Mouse (Mus musculus) heart, embryonic 12.5 days (tissue): ENCODE measurements around the gene Rin1. TPM values are rescaled to one million over a fixed set of nuclear protein-coding genes. Genes with fewer than 3 reads are reported as not detected.
"Not testable (repeated sequence)": the region's sequence is repeated elsewhere in the genome, so short reads cannot be mapped to it uniquely, and the experiment has no call there.

Experiments used
- ATAC-seq: fragments of 200-750 bp; cut with Nextera tagmentation; 2 replicates; pipeline ENCODE4 v1.8.0; 2017; ENCODE audit warnings: moderate TSS enrichment, moderate library complexity; ENCODE audit not compliant: insufficient number of reproducible peaks, low FRiP score
- H3K27ac ChIP-seq: fragments of 300-500 bp; sonication (generic); 2 replicates; pipeline ENCODE4 v1.5.1; 2016; ENCODE audit warnings: mild to moderate bottlenecking, moderate library complexity; ENCODE audit not compliant: poor library complexity, severe bottlenecking
- H3K27me3 ChIP-seq: fragments of 300-500 bp; sonication (generic); replicated peaks from 2 replicates; pipeline ENCODE4 v1.6.1; 2016; ENCODE audit warnings: mild to moderate bottlenecking, moderate library complexity
- H3K36me3 ChIP-seq: fragments of 300-500 bp; sonication (generic); 2 replicates; pipeline ENCODE4 v1.6.1; 2016; ENCODE audit warnings: mild to moderate bottlenecking, moderate library complexity
- H3K4me1 ChIP-seq: fragments of 300-500 bp; sonication (generic); replicated peaks from 2 replicates; pipeline ENCODE4 v1.6.1; 2016; ENCODE audit warnings: mild to moderate bottlenecking
- H3K4me2 ChIP-seq: fragments of 300-500 bp; sonication (generic); 2 replicates; pipeline ENCODE4 v1.6.1; 2016; ENCODE audit warnings: mild to moderate bottlenecking, moderate library complexity
- H3K4me3 ChIP-seq: fragments of 300-500 bp; sonication (generic); 2 replicates; pipeline ENCODE4 v1.5.1; 2016; ENCODE audit warnings: mild to moderate bottlenecking
- H3K9ac ChIP-seq: fragments of 300-500 bp; sonication (generic); 2 replicates; pipeline ENCODE4 v1.6.1; 2016; ENCODE audit warnings: mild to moderate bottlenecking, moderate library complexity
- H3K9me3 ChIP-seq: fragments of 300-500 bp; sonication (generic); replicated peaks from 2 replicates; pipeline ENCODE4 v1.6.1; 2016; ENCODE audit warnings: mild to moderate bottlenecking, moderate library complexity
- WGBS: fragments of 180-500 bp; shearing (Covaris S2); methylation state at CpG from one replicate; pipeline ENCODE4 v1.1.7; 2016; 5-methylcytosine and 5-hydroxymethylcytosine counted together
- polyA plus RNA-seq: library from polyadenylated mRNA; unstranded; fragments of >200 nt; fragmentation: Nextera tagmentation; extraction: Ambion mirVana; gene quantifications from 2 replicates; pipeline ENCODE4 v1.2.1, GENCODE M21; 2016

Gene Rin1
- polyA plus RNA-seq, 1 experiment from 2014 or later = 6.2 TPM

GRCm38 (mm10) chr19:5085145-5085863, 35.0 kb downstream of the Rin1 start, which contains the start of gene Tmem151a:
TSS of gene Tmem151a (minus strand) at chr19:5085531.
- 1% methylated on average over 60 of the region's 69 CpGs for WGBS
- H3K27ac ChIP-seq = no peak within 1 kb of the TSS
- peaks cover 7% of the 10 kb centered on the region; the same call in 1 of the 2 replicates for H3K36me3 ChIP-seq
- no peak for ATAC-seq
- peak within 1 kb of the TSS; percentile 52 for H3K9ac ChIP-seq
- H3K4me1 ChIP-seq = peaks cover 25% of the 10 kb centered on the region
- peak within 1 kb of the TSS; percentile 54 for H3K4me3 ChIP-seq
- peaks cover 62% of the 10 kb centered on the region for H3K27me3 ChIP-seq
- H3K9me3 ChIP-seq = no peaks in the 10 kb centered on the region
- H3K4me2 ChIP-seq = peak within 1 kb of the TSS; percentile 89

GRCm38 (mm10) chr19:5086533-5086932, 36.3 kb downstream of the Rin1 start:
- H3K4me2 ChIP-seq, H3K9ac ChIP-seq, ATAC-seq, H3K4me3 ChIP-seq, H3K9me3 ChIP-seq, H3K27ac ChIP-seq: not testable (repeated sequence)
- 45% methylated on average over 4 of the region's 4 CpGs for WGBS
- Histone ChIP-seq H3K4me1 (peaks cover 25% of the 10 kb centered on the region), H3K27me3 (peaks cover 50% of the 10 kb centered on the region), H3K36me3 (peaks cover 19% of the 10 kb centered on the region)

GRCm38 (mm10) chr19:5087884-5088728, 37.8 kb downstream of the Rin1 start, which contains the start of gene Yif1a:
TSS of gene Yif1a (plus strand) at chr19:5088538.
- WGBS = under 1% methylated on average over 58 of the region's 58 CpGs
- peak within 1 kb of the TSS; percentile 79 for H3K9ac ChIP-seq
- peaks cover 25% of the 10 kb centered on the region for H3K4me1 ChIP-seq
- no peaks in the 10 kb centered on the region for H3K9me3 ChIP-seq
- peak within 1 kb of the TSS; percentile 86 for H3K4me2 ChIP-seq
- H3K36me3 ChIP-seq = peaks cover 32% of the 10 kb centered on the region
- H3K27ac ChIP-seq = peak within 1 kb of the TSS; percentile 69
- H3K27me3 ChIP-seq = peaks cover 34% of the 10 kb centered on the region
- peak; percentile 88 for ATAC-seq
- H3K4me3 ChIP-seq = peak within 1 kb of the TSS; percentile 73

- H3K9me3 ChIP-seq = no peaks in the 10 kb centered on the region
- peak overlapping the region; percentile 86 for H3K4me2 ChIP-seq
- no peak overlapping the region for H3K27ac ChIP-seq
- WGBS = 88% methylated on average over 4 of the region's 4 CpGs
- H3K4me1 ChIP-seq = peaks cover 30% of the 10 kb centered on the region
- peaks cover 22% of the 10 kb centered on the region for H3K27me3 ChIP-seq
- H3K4me3 ChIP-seq = peak overlapping the region; percentile 73
- peak overlapping the region; percentile 79; the same call in 1 of the 2 replicates for H3K9ac ChIP-seq
- ATAC-seq = no peak
- peaks cover 34% of the 10 kb centered on the region for H3K36me3 ChIP-seq
Measured at GRCm38 (mm10) chr19:5089324-5089723, 39.0 kb downstream of the Rin1 start.

GRCm38 (mm10) chr19:5092083-5092482, 41.8 kb downstream of the Rin1 start:
- ATAC-seq = no peak

GRCm38 (mm10) chr19:5093481-5094242, 43.4 kb downstream of the Rin1 start:
- Histone ChIP-seq H3K27ac (no peak overlapping the region), H3K36me3 (peaks cover 34% of the 10 kb centered on the region), H3K27me3 (0 out of 2 replicates have a peak, but pooled peaks cover 2% of the 10 kb centered on the region), H3K4me2 (peak overlapping the region; percentile 8; the same call in 1 of the 2 replicates), H3K9ac (no peak overlapping the region), H3K4me3 (no peak overlapping the region), H3K9me3 (no peaks in the 10 kb centered on the region), H3K4me1 (peaks cover 54% of the 10 kb centered on the region)
- WGBS = 66% methylated on average over 12 of the region's 12 CpGs
- peak; percentile 1; the same call in 1 of the 2 replicates for ATAC-seq

More at GRCm38 (mm10) chr19:5092083-5092482, 41.8 kb downstream of the Rin1 start:
- WGBS = 90% methylated on average over 10 of the region's 10 CpGs
- Histone ChIP-seq H3K9ac (no peak overlapping the region), H3K4me3 (no peak overlapping the region), H3K36me3 (peaks cover 34% of the 10 kb centered on the region), H3K4me1 (peaks cover 47% of the 10 kb centered on the region), H3K4me2 (no peak overlapping the region), H3K27me3 (0 out of 2 replicates have a peak, but pooled peaks cover 2% of the 10 kb centered on the region), H3K27ac (no peak overlapping the region), H3K9me3 (no peaks in the 10 kb centered on the region)

- ATAC-seq = peak; percentile 56
- Histone ChIP-seq H3K36me3 (peaks cover 35% of the 10 kb centered on the region), H3K4me2 (peak overlapping the region; percentile 8; the same call in 1 of the 2 replicates), H3K9me3 (no peaks in the 10 kb centered on the region), H3K27me3 (0 out of 2 replicates have a peak, but pooled peaks cover 2% of the 10 kb centered on the region), H3K9ac (no peak overlapping the region), H3K4me1 (peaks cover 56% of the 10 kb centered on the region), H3K27ac (no peak overlapping the region), H3K4me3 (no peak overlapping the region)
- WGBS = under 1% methylated on average over 21 of the region's 21 CpGs
Measured at GRCm38 (mm10) chr19:5094243-5094632, 44.0 kb downstream of the Rin1 start.

GRCm38 (mm10) chr19:5094746-5095417, 44.6 kb downstream of the Rin1 start:
- Histone ChIP-seq H3K4me1 (peaks cover 55% of the 10 kb centered on the region), H3K4me2 (0 out of 2 replicates have a peak overlapping the region, but pooled peaks have one; percentile 0)
- 49% methylated on average over 11 of the region's 11 CpGs for WGBS

GRCm38 (mm10) chr19:5095887-5096474, 45.7 kb downstream of the Rin1 start:
- H3K9me3 ChIP-seq = no peaks in the 10 kb centered on the region
- peaks cover 39% of the 10 kb centered on the region for H3K36me3 ChIP-seq
- H3K9ac ChIP-seq = no peak overlapping the region
- no peak for ATAC-seq
- no peak overlapping the region for H3K4me3 ChIP-seq
- peaks cover 66% of the 10 kb centered on the region for H3K4me1 ChIP-seq
- H3K4me2 ChIP-seq = peak overlapping the region; percentile 6; the same call in 1 of the 2 replicates
- 4% methylated on average over 9 of the region's 9 CpGs for WGBS
- H3K27me3 ChIP-seq = 0 out of 2 replicates have a peak, but pooled peaks cover 2% of the 10 kb centered on the region
- no peak overlapping the region for H3K27ac ChIP-seq

More at GRCm38 (mm10) chr19:5094746-5095417, 44.6 kb downstream of the Rin1 start:
- H3K9me3 ChIP-seq = no peaks in the 10 kb centered on the region
- no peak overlapping the region for H3K27ac ChIP-seq
- no peak for ATAC-seq
- H3K27me3 ChIP-seq = 0 out of 2 replicates have a peak, but pooled peaks cover 2% of the 10 kb centered on the region
- H3K9ac ChIP-seq = no peak overlapping the region
- H3K36me3 ChIP-seq = peaks cover 37% of the 10 kb centered on the region
- no peak overlapping the region for H3K4me3 ChIP-seq
